Mouse (Mus musculus) ES-E14 (cell line): ENCODE measurements around the gene Bbs10. TPM values are rescaled to one million over a fixed set of nuclear protein-coding genes. Genes with fewer than 3 reads are reported as not detected.

Experiments
- DNase-seq: peaks from one replicate; pipeline ENCODE4 v3.0.0-alpha.2; 2013; ENCODE audit warnings: low read depth, low spot score
- H3K27ac ChIP-seq: 2 replicates; pipeline ENCODE4 v1.5.1; 2012; ENCODE audit warnings: low read depth, mild to moderate bottlenecking, low read length, moderate library complexity, mixed read lengths; ENCODE audit not compliant: poor library complexity, insufficient read depth, severe bottlenecking
- H3K36me3 ChIP-seq: 2 replicates; pipeline ENCODE4 v1.6.1; 2012; ENCODE audit warnings: mild to moderate bottlenecking, low read length, moderate library complexity, mixed read lengths; ENCODE audit not compliant: control insufficient read depth, poor library complexity, insufficient read depth, severe bottlenecking
- H3K4me1 ChIP-seq, 2 experiments: fragments of 150-350 bp in 1 of 2; sonication (generic) in 1 of 2; 2 replicates each; pipeline ENCODE4 v1.6.1; 2012; ENCODE audit warnings: low read length in 2 of 2, mild to moderate bottlenecking in 1 of 2, mixed read lengths in 1 of 2; ENCODE audit not compliant: control insufficient read depth in 2 of 2, insufficient read depth in 2 of 2, poor library complexity in 1 of 2
- H3K4me3 ChIP-seq, 2 experiments: fragments of 150-350 bp in 1 of 2; sonication (generic) in 1 of 2; 2 replicates each; pipeline ENCODE4 v1.5.1; 2012; ENCODE audit warnings: low read length in 2 of 2, low read depth in 1 of 2, mild to moderate bottlenecking in 1 of 2, mixed read lengths in 1 of 2; ENCODE audit not compliant: insufficient read depth in 1 of 2, poor library complexity in 1 of 2, severe bottlenecking in 1 of 2
- H3K9ac ChIP-seq: 2 replicates; pipeline ENCODE4 v1.6.1; 2012; ENCODE audit warnings: low read depth, mild to moderate bottlenecking, low read length, mixed read lengths; ENCODE audit not compliant: poor library complexity, insufficient read depth, severe bottlenecking
- H3K9me3 ChIP-seq: fragments of 150-350 bp; sonication (generic); 2 replicates; pipeline ENCODE4 v1.6.1; 2012; ENCODE audit warnings: low read depth, mild to moderate bottlenecking, low read length; ENCODE audit not compliant: control insufficient read depth, insufficient read depth
- CHD2 ChIP-seq: IDR thresholded peaks from 2 replicates; pipeline ENCODE4 v1.6.1; 2014; ENCODE audit warnings: mild to moderate bottlenecking, low read depth, low read length, inconsistent platforms
- HCFC1 ChIP-seq: IDR thresholded peaks from 2 replicates; pipeline ENCODE4 v1.6.1; 2012; ENCODE audit warnings: low read length, inconsistent platforms, borderline replicate concordance; ENCODE audit not compliant: insufficient read depth
- MAFK ChIP-seq: IDR thresholded peaks from 2 replicates; pipeline ENCODE4 v1.6.1; 2014; ENCODE audit warnings: mild to moderate bottlenecking, low read depth, low read length, inconsistent platforms; ENCODE audit not compliant: insufficient read depth
- ZC3H11A ChIP-seq: IDR thresholded peaks from 2 replicates; pipeline ENCODE4 v1.6.1; 2012; ENCODE audit warnings: low read depth, mild to moderate bottlenecking, inconsistent platforms, low read length, borderline replicate concordance
- ZNF384 ChIP-seq: IDR thresholded peaks from 2 replicates; pipeline ENCODE4 v1.6.1; 2012; ENCODE audit warnings: low read depth, low read length, inconsistent platforms
- in situ Hi-C, 2 experiments: fragments of 600-800 bp; cut with MboI; formaldehyde crosslinking; loops; one replicate each; pipeline ENCODE4 v1.15.1; 2025; ENCODE audit warnings: low sequenced_read_pairs in 2 of 2, inconsistent platforms in 1 of 2; ENCODE audit not compliant: unreplicated experiment in 2 of 2
- total RNA-seq: library from RNA; depleted of rRNA; stranded (reverse); fragments of 300-350 nt; gene quantifications from 2 replicates; pipeline ENCODE4 v1.2.3, GENCODE M21; 2012; rRNA removed

The Bbs10 gene
- total RNA-seq, 1 experiment = 7.3 TPM

DNA sequence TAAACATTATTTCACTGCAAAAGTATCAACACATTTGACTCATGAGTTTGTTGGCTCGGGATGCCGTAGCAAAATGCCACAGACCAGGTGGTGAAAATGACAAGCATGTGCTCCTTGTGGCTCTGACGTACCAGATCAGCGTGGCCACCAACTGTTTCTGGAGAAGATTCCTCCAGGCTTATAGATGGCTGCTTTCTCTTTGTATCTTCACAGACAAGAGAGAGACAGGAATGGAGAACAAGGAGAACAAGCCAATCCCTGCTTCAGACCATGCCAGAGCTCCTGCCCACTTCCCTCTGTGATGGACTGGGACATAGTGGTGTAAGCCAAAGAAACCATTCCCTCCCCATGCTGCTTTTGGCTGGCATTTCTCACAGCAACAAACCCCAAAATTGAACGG, 45.1 kb downstream of the Bbs10 start:
- Histone ChIP-seq H3K4me1 (no peaks in the 10 kb centered on the region), H3K36me3 (no peaks in the 10 kb centered on the region), H3K9me3 (no peaks in the 10 kb centered on the region), H3K9ac (no peak overlapping the region), H3K27ac (no peak overlapping the region), H3K4me3 (no peak overlapping the region)
- in situ Hi-C loops = no loop called here
- no peak for TF ChIP-seq HCFC1
- no peak for TF ChIP-seq CHD2
- no peak for DNase-seq

GRCm38 (mm10) chr10:111348263-111348662, 49.8 kb downstream of the Bbs10 start:
- Histone ChIP-seq H3K9ac (no peak overlapping the region), H3K27ac (no peak overlapping the region), H3K4me1 (no peaks in the 10 kb centered on the region), H3K9me3 (no peaks in the 10 kb centered on the region), H3K4me3 (no peak overlapping the region), H3K36me3 (no peaks in the 10 kb centered on the region)
- DNase-seq = no peak
- in situ Hi-C loops = no loop called here
- no peak for TF ChIP-seq HCFC1
- no peak for TF ChIP-seq MAFK
- TF ChIP-seq CHD2 = no peak
- TF ChIP-seq ZC3H11A = no peak
- no peak for TF ChIP-seq ZNF384

Other genes with a start within 250 kb of the Bbs10 start
- gene Osbpl8, start 133.9 kb upstream of the Bbs10 start, total RNA-seq = 18.6 and 20.7 TPM in 2 replicates
- 187 and 258 TPM in 2 replicates for gene Nap1l1, start 174.5 kb downstream of the Bbs10 start, total RNA-seq
- 3.9 and 9.8 TPM in 2 replicates for gene Phlda1, start 207.6 kb downstream of the Bbs10 start, total RNA-seq